Mouse (Mus musculus) cerebellum, adult 11 months (tissue): ENCODE results near the gene Limk2.

Source experiments
- DNase-seq: peaks from one replicate; pipeline ENCODE4 v3.0.0; 2022

Gene Limk2

GRCm38 (mm10) chr11:3408131-3408996 is 625 bp downstream of the Limk2 start:
- no peak for DNase-seq

- no peak for DNase-seq
These were observed 4.5 kb downstream of the Limk2 start for GRCm38 (mm10) chr11:3404287-3405047.

GRCm38 (mm10) chr11:3403024-3403423 is 6.0 kb downstream of the Limk2 start:
- DNase-seq, result no peak

DNA sequence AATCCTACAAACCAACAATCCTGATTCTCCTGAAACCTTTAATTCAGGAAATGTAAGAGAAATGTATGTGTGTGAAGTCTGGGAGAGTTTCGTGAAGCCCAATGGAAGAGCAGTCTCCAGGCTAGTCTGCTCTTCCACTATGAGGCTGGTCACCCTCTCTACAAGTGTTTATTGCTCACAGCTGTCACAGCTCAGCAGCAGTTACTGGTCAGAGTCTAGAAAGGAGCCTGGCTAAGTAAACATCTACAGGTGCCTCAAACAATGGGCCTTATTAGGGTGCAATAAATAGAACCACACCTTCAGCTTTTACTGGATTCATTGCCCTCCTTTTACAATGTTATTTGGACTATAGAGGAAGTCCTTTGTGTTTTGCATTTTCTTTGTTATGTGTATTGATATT is 10.7 kb downstream of the Limk2 start:
- DNase-seq, result no peak

- DNase-seq, result no peak
These were observed 12.4 kb downstream of the Limk2 start for GRCm38 (mm10) chr11:3396562-3396961.

- no peak for DNase-seq
These were observed 12.9 kb downstream of the Limk2 start for GRCm38 (mm10) chr11:3396091-3396490.

DNA sequence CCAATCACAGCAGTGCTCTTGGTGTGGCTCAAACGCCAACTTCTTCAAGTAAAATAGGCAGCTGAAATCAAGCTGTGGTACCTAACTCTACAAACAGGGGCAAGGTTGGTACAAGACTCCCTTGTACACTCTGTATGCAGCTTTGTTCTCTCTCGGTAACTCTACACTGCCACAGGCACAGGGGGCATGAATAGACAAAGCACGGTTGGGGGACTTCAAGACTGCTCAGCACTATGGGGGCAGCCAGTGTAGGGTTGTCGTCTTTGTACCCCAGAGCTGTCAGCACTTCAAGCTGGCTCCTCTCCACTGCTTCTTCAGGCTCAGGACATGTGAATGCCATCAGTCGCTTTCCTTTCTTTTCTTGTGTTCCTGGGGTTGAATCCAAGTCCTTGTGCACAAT is 14.5 kb downstream of the Limk2 start:
- no peak for DNase-seq

- DNase-seq, result no peak
These were observed 16.5 kb downstream of the Limk2 start for GRCm38 (mm10) chr11:3392526-3392925.

GRCm38 (mm10) chr11:3390789-3391188 is 18.2 kb downstream of the Limk2 start:
- no peak for DNase-seq

- no peak for DNase-seq
These were observed 19.0 kb downstream of the Limk2 start for GRCm38 (mm10) chr11:3389996-3390395.

GRCm38 (mm10) chr11:3387482-3388196 is 21.4 kb downstream of the Limk2 start:
- no peak for DNase-seq

DNA sequence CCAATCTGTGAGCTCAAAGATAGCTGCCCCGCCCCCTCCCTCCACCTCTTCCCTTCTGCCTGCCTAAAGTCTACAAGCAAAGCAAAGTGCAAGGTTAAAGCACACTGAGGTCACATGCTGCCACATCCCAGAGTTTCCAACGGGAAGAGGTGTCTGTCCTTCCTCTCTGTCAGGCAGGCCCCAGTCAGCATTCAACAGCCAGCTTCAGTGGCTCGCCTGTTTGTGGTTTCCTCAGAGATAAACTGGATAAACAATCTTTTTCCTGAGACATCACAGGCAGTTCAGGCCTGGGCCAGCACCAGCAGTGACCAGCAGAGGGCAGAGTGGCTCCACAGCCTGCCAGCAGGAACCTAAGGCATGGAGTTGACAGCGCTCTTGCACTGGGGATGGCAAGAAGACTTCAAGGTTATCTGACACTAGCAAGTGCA is 22.0 kb downstream of the Limk2 start:
- peak; percentile 84 for DNase-seq

DNA sequence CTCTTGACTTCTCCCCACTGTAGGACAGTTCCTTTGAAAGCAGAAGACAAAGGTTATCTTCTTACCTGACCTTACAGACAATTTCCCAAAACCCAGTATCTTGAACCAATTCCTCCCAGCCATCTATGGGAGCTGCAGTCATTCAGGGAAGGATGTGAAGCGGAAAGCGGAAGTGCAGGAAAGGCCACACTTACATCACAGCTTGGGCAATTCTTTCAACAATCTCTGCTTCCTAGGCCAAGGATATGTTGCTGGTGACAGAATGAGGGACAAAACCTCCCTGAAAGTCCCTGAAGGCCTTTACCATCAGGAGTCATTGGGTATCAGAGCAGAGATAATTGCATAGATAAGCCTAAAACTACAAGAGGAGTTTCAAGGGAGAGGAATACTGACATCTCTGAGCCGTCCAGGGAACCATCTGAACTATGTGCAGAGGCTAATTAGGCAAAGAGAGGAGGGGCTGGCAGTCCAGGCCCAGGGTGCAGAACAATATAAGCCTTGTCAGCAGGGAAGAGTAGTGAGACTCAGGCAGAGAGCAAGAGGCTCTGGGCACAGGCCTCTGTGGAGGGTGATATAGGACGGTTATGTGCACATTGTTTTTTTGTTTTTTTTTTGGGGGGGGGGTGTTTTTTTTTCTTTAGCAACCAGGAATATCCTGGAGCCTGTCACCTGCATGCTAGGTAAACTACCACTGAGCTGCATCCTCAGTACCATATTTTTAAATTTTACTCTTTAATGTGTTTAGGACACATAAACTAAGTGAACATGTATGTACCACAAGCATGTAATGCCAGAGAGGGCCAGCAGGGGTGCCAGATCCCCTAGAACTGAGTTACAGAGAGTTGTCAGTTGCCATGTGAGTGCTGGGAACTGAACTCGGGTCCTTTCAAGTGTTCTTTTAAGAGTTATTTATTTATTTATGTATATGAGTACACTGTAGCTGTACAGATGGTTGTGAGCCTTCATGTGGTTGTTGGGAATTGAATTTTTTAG is 26.1 kb downstream of the Limk2 start:
- DNase-seq, result no peak

DNA sequence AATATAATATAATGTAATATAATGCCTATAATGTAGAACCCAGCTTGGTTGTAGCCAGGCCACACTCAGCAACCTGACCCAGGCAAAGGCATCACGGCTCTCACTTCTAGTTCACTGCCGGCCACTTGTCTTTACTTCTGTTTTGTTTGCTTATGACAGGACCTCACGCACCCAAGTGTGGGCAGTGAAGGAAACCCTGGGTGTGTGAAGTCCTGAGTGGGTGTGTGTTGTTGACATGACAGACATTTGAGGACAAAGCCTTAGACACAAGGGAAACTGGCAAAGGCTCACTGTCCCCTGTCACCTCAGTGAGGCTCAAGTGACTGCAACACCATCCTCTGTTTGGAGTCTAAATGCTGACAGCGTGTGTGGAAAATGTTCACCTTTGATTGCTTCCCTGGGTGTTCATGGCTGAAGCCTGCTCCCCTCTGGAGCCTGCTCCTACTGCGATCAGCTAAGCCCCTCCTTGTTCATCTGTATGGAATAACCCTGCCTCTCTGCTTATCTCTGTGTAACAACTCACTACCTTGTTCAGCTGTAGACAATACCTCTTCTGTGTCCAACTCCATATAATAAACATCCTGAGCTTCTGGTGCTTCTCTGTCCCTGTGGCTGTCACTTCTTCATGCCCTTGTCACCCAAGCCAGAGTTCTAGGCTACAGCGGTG is 27.7 kb downstream of the Limk2 start:
- no peak for DNase-seq

- no peak for DNase-seq
These were observed 29.6 kb downstream of the Limk2 start for GRCm38 (mm10) chr11:3379427-3379826.

GRCm38 (mm10) chr11:3374741-3375140 is 34.2 kb downstream of the Limk2 start:
- no peak for DNase-seq

GRCm38 (mm10) chr11:3374293-3374645 is 34.7 kb downstream of the Limk2 start:
- no peak for DNase-seq

GRCm38 (mm10) chr11:3373591-3374292 is 35.2 kb downstream of the Limk2 start:
- no peak for DNase-seq

- no peak for DNase-seq
These were observed 37.2 kb downstream of the Limk2 start for GRCm38 (mm10) chr11:3371599-3372295.

- peak; percentile 74 for DNase-seq
These were observed 37.9 kb downstream of the Limk2 start for GRCm38 (mm10) chr11:3370928-3371598.
